Mouse (Mus musculus) spleen, adult 2 months (tissue): ENCODE measurements around the gene Gja8.

Experiments used
- CTCF ChIP-seq: fragments of 200-500 bp; IDR thresholded peaks from 2 replicates; pipeline ENCODE4 v1.5.1; 2011; ENCODE audit warnings: mild to moderate bottlenecking, inconsistent platforms; ENCODE audit not compliant: insufficient read depth, insufficient read length, insufficient replicate concordance; ENCODE audit errors: extremely low read depth
- POLR2A ChIP-seq: fragments of 200-500 bp; IDR thresholded peaks from 2 replicates; pipeline ENCODE4 v1.6.1; 2011; ENCODE audit warnings: low read depth, low read length, inconsistent platforms

DNA sequence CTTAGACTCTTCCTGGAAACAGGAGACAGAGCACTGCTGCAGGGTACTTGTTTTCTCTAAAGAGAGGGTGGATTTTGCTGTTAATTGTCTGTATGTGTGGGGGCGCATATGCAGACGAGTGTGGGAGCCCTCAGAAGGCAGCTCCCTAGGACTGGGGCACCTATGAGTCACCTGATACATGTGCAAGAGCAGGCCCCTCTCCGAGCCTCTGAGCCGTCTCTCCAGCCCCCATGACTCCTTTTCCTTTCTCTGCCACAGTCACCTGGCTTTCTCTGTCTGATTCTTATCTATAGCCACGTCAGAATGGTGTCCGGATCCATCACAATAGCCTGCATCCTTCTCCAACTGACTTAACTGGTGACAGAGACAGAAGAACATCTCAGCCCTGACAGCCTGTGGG is 44.3 kb downstream of the Gja8 start:
- TF ChIP-seq CTCF (no peak), POLR2A (no peak)
